Mouse (Mus musculus): ENCODE data around the gene Pde1a.

Gene Pde1a

GRCm38 (mm10) chr2:79815708-79816484, 313.4 kb downstream of the Pde1a start:
- DNase-seq (ENCODE audit: low spot score) = no peak

- DNase-seq (ENCODE audit: low spot score) = no peak
Observed at GRCm38 (mm10) chr2:79798627-79799026, 330.6 kb downstream of the Pde1a start.

GRCm38 (mm10) chr2:79797444-79797843, 331.8 kb downstream of the Pde1a start:
- no peak for DNase-seq (ENCODE audit: low spot score)

- DNase-seq (ENCODE audit: low spot score) = no peak
Observed at GRCm38 (mm10) chr2:79793186-79793585, 336.1 kb downstream of the Pde1a start.

- DNase-seq (ENCODE audit: low spot score) = no peak
Observed at GRCm38 (mm10) chr2:79786467-79786866, 342.8 kb downstream of the Pde1a start.

GRCm38 (mm10) chr2:79785541-79786134, 343.6 kb downstream of the Pde1a start:
- no peak for DNase-seq (ENCODE audit: low spot score)
